Mouse (Mus musculus): ENCODE results near the gene Runx1. TPM values are rescaled to one million over a fixed set of nuclear protein-coding genes. Genes with fewer than 3 reads are reported as not detected.
A peak's percentile ranks its signal among the peaks of the same experiment; 100 is the strongest.

The Runx1 gene
- polyA plus RNA-seq, 2 experiments: 3.0 to 4.4 TPM

DNA sequence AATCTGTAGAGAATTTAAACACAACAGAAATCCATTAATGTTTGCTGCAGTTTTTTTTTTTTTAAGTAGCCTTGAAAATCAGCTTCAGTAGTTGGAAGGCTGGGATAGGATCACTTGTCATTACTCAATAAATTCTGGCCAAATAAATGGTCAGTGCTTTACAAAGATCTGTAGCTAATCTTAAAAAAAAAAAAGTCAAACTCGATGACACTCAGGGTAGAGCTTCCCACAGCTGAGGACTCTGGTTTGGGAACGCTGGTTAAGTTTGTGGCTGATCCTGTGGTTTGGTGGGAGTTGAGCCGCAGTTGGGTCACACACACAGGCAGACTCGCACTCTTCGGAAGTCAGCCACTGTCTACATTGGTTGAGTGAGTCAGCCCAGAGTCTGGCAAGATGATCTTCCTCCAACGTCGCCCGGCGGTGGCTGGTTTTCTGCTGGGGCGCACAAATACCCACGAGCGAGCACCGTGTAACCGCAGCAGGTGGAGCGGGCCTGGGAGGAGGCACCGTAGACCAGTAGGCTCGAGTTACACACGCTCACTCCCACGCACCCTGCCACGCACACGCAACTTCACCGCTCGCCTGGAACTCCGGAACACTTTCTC, 129.4 kb downstream of the Runx1 start:
- no peak for TF ChIP-seq EP300 (IDR thresholded peaks at IDR 0.05; ENCODE audit: low read depth)
- no peak for TF ChIP-seq CTCF (IDR thresholded peaks at IDR 0.05; ENCODE audit: low read depth)
- DNase-seq (ENCODE audit: low read depth in 3 of 3, low spot score in 3 of 3) (no peak), ATAC-seq (ENCODE audit: insufficient read depth) (peak; percentile 19; the same call in 1 of the 2 replicates)
- Histone ChIP-seq H3K27me3 (ENCODE audit: control insufficient read depth, insufficient read depth, low read length) (peaks cover 27% of the 10 kb centered on the region), H3K27ac (no peak overlapping the region; the same call in 1 of the 2 replicates), H3K9ac (replicated peaks) (peak overlapping the region; percentile 74), H3K4me2 (ENCODE audit: low read depth) (peak overlapping the region; percentile 100), H3K4me1 (replicated peaks; ENCODE audit: control insufficient read depth in 2 of 2, insufficient read depth in 2 of 2, low read length in 1 of 2) (peaks cover 14 to 23% of the 10 kb centered on the region in 2 experiments), H3K36me3 (replicated peaks; ENCODE audit: control insufficient read depth, insufficient read depth, low read depth) (no peaks in the 10 kb centered on the region), H3K9me3 (ENCODE audit: control insufficient read depth, low read length) (no peaks in the 10 kb centered on the region), H3K4me3 (ENCODE audit: insufficient read depth in 1 of 2, low read depth in 2 of 2, low read length in 2 of 2) (peak overlapping the region; percentile 56 to 76)
- under 1% methylated on average over 24 of the region's 24 CpGs for WGBS (ENCODE audit: insufficient replicate concordance)

DNA sequence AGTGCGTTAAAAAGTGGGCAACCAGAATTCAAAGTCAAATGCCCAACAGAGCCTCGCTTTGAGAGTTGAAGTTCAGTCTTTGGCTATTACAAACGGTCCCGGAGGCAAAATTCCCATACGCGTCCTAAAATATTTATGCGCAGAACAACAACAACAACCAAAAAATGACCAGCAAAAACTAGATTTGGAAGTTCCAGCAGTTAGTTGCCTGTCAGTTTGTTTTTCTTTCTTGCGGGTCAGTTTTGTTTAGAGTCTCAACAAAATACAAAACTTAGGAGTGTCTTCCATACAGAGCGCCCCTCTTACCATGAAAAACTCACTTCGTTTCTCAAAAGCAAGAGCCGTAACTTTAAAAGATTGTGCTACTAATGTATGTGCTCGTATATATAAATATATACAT, 130.0 kb downstream of the Runx1 start:
- Histone ChIP-seq H3K4me2 (ENCODE audit: low read depth) (peak overlapping the region; percentile 100), H3K4me3 (ENCODE audit: insufficient read depth in 1 of 2, low read depth in 2 of 2, low read length in 2 of 2) (peak overlapping the region; percentile 75 to 76), H3K4me1 (replicated peaks; ENCODE audit: control insufficient read depth in 2 of 2, insufficient read depth in 2 of 2, low read length in 1 of 2) (peaks cover 17 to 25% of the 10 kb centered on the region in 2 experiments), H3K27me3 (ENCODE audit: control insufficient read depth, insufficient read depth, low read length) (peaks cover 27% of the 10 kb centered on the region), H3K9me3 (ENCODE audit: control insufficient read depth, low read length) (no peaks in the 10 kb centered on the region), H3K27ac (no peak overlapping the region), H3K9ac (replicated peaks) (peak overlapping the region; percentile 70), H3K36me3 (replicated peaks; ENCODE audit: control insufficient read depth, insufficient read depth, low read depth) (no peaks in the 10 kb centered on the region)
- WGBS (ENCODE audit: insufficient replicate concordance): 3% methylated on average over 12 of the region's 12 CpGs
- DNase-seq (ENCODE audit: low read depth in 3 of 3, low spot score in 3 of 3) (no peak), ATAC-seq (ENCODE audit: insufficient read depth) (no peak)
- no peak for TF ChIP-seq CTCF (IDR thresholded peaks at IDR 0.05; ENCODE audit: low read depth)
- TF ChIP-seq EP300 (IDR thresholded peaks at IDR 0.05; ENCODE audit: low read depth): no peak

DNA sequence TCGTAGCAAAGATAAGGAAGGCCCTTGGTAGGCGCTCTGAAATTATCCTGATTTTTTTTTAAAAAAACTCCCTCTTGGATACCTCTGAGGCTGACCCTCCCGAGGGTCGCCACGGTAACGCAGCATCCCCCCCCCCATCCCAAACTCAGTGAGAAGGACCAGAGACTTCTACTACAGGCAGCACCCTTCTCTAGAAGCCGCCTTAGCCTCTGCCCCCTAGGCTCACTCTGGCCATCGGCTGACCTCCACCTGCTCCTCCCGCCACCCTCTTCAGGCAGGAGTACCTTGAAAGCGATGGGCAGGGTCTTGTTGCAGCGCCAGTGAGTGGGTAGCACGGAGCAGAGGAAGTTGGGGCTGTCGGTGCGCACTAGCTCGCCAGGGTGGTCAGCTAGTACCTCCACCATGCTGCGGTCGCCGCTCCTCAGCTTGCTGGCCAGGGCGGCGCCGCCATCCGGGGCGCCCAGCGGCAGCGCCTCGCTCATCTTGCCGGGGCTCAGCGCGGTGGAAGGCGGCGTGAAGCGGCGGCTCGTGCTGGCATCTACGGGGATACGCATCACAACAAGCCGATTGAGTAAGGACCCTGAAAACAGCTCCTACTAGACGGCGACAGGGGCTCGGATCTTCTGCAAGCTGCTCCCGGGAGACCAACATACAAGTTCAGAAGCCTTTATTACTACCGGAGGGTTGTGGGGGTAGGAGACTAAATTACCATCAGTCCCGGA, 130.6 kb downstream of the Runx1 start:
- Histone ChIP-seq H3K27ac (no peak overlapping the region), H3K27me3 (ENCODE audit: control insufficient read depth, insufficient read depth, low read length) (peaks cover 27% of the 10 kb centered on the region), H3K4me1 (replicated peaks; ENCODE audit: control insufficient read depth in 2 of 2, insufficient read depth in 2 of 2, low read length in 1 of 2) (peaks cover 19 to 25% of the 10 kb centered on the region in 2 experiments), H3K36me3 (replicated peaks; ENCODE audit: control insufficient read depth, insufficient read depth, low read depth) (no peaks in the 10 kb centered on the region), H3K9me3 (ENCODE audit: control insufficient read depth, low read length) (no peaks in the 10 kb centered on the region), H3K9ac (replicated peaks) (peak overlapping the region; percentile 70), H3K4me2 (ENCODE audit: low read depth) (peak overlapping the region; percentile 100), H3K4me3 (ENCODE audit: insufficient read depth in 1 of 2, low read depth in 2 of 2, low read length in 2 of 2) (peak overlapping the region; percentile 75 to 76)
- TF ChIP-seq CTCF (IDR thresholded peaks at IDR 0.05; ENCODE audit: low read depth): peak; percentile 12; the same call in 1 of the 2 replicates
- no peak for TF ChIP-seq EP300 (IDR thresholded peaks at IDR 0.05; ENCODE audit: low read depth)
- WGBS (ENCODE audit: insufficient replicate concordance): under 1% methylated on average over 43 of the region's 43 CpGs
- ATAC-seq (ENCODE audit: insufficient read depth): no peak
- no peak for DNase-seq (ENCODE audit: low read depth in 3 of 3, low spot score in 3 of 3)

DNA sequence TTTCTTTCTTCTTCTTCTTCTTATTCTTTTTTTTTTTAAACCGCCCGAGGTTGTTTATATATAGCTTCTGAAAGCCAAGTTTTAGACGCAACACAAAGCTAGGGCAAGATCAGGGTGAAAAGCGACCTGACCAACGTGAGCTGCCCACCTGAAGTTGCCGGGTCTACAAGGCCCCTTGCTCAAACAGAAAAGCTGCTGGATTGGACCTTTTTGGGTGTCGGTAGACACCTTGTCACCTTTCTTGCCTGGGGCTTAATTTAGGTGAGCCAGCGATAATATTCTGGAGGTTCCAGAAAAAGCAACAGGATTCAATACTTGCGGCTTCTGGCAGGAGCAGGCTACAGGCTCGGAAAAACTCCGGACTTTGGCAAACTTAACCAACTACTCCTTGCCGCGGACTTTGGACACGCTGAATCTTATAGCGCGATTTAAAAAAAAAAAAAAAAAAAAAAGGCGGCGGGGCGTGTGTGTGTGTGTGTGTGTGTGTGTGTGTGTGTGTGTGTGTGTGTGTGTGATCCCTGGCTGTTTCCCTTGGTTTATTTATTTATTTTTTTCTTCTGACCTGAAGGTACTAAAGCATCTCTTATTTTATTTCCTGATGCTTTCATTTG, 131.3 kb downstream of the Runx1 start:
- no peak for DNase-seq (ENCODE audit: low read depth in 3 of 3, low spot score in 3 of 3)
- Histone ChIP-seq H3K9me3 (ENCODE audit: control insufficient read depth, low read length) (no peaks in the 10 kb centered on the region), H3K27me3 (ENCODE audit: control insufficient read depth, insufficient read depth, low read length) (peaks cover 25% of the 10 kb centered on the region), H3K4me2 (ENCODE audit: low read depth) (peak overlapping the region; percentile 100), H3K36me3 (replicated peaks; ENCODE audit: control insufficient read depth, insufficient read depth, low read depth) (no peaks in the 10 kb centered on the region), H3K27ac (no peak overlapping the region), H3K4me3 (ENCODE audit: insufficient read depth in 1 of 2, low read depth in 2 of 2, low read length in 2 of 2) (peak overlapping the region; percentile 75 to 76), H3K4me1 (replicated peaks; ENCODE audit: control insufficient read depth in 2 of 2, insufficient read depth in 2 of 2, low read length in 1 of 2) (peaks cover 15 to 21% of the 10 kb centered on the region in 2 experiments), H3K9ac (replicated peaks) (peak overlapping the region; percentile 50)
- no peak for ATAC-seq (ENCODE audit: insufficient read depth)
- 6% methylated on average over 16 of the region's 19 CpGs for WGBS (ENCODE audit: insufficient replicate concordance)
- TF ChIP-seq CTCF (IDR thresholded peaks at IDR 0.05; ENCODE audit: low read depth): no peak
- TF ChIP-seq EP300 (IDR thresholded peaks at IDR 0.05; ENCODE audit: low read depth): no peak

DNA sequence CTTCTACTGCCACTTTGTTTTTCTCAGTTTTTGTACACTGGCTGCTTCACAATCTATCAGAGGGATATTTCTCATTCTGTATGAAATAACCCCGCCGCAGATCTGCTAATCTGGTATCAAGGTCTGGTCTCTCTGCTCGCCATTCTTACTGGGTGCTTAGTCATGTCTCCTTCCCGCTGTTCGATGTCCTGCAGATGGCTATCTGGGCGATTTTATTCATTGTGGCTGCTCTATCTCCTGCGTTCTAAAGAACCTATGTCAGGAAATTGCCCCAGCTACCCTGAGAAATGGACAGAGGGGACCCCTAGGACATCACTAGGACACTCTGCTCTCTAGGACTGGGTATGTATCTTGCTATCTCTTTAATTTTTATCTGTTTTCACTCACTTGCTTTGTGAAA, 135.2 kb downstream of the Runx1 start:
- Histone ChIP-seq H3K4me1 (replicated peaks; ENCODE audit: control insufficient read depth in 2 of 2, insufficient read depth in 2 of 2, low read length in 1 of 2) (peaks cover 9 to 10% of the 10 kb centered on the region in 2 experiments; a peak in 3 of 4 replicates), H3K9ac (replicated peaks) (no peak overlapping the region), H3K4me2 (ENCODE audit: low read depth) (no peak overlapping the region), H3K27ac (no peak overlapping the region), H3K27me3 (ENCODE audit: control insufficient read depth, insufficient read depth, low read length) (peaks cover 8% of the 10 kb centered on the region), H3K9me3 (ENCODE audit: control insufficient read depth, low read length) (no peaks in the 10 kb centered on the region), H3K4me3 (ENCODE audit: insufficient read depth in 1 of 2, low read depth in 2 of 2, low read length in 2 of 2) (no peak overlapping the region), H3K36me3 (replicated peaks; ENCODE audit: control insufficient read depth, insufficient read depth, low read depth) (no peaks in the 10 kb centered on the region)
- 19% methylated on average over 7 of the region's 7 CpGs for WGBS (ENCODE audit: insufficient replicate concordance)
- DNase-seq (ENCODE audit: low read depth in 3 of 3, low spot score in 3 of 3): no peak
- ATAC-seq (ENCODE audit: insufficient read depth): no peak
- no peak for TF ChIP-seq CTCF (IDR thresholded peaks at IDR 0.05; ENCODE audit: low read depth)
- TF ChIP-seq EP300 (IDR thresholded peaks at IDR 0.05; ENCODE audit: low read depth): no peak

All from liver, embryonic 14.5 days (tissue).